Mouse (Mus musculus) MEL (cell line): ENCODE measurements around the gene Abi3. TPM values are rescaled to one million over a fixed set of nuclear protein-coding genes. Genes with fewer than 3 reads are reported as not detected.

Experiments used
- DNase-seq: peaks from one replicate; pipeline ENCODE4 v3.0.0; 2011; ENCODE audit warnings: low read depth, low spot score
- H3K27ac ChIP-seq: 2 replicates; pipeline ENCODE4 v1.5.1; 2012; ENCODE audit warnings: low read depth, mild to moderate bottlenecking, control low read depth, low read length, moderate library complexity; ENCODE audit not compliant: control insufficient read depth
- H3K27me3 ChIP-seq, 2 experiments: fragments of 150-350 bp in 1 of 2; sonication (generic) in 1 of 2; 2 replicates each; pipeline ENCODE4 v1.6.1; 2012; ENCODE audit warnings: low read length in 2 of 2, mild to moderate bottlenecking in 2 of 2, improper control_type of control experiment in 1 of 2, moderate library complexity in 1 of 2; ENCODE audit not compliant: insufficient read depth in 2 of 2, control insufficient read depth in 1 of 2
- H3K36me3 ChIP-seq, 2 experiments: 2 replicates each; pipeline ENCODE4 v1.6.1; 2012 to 2014; ENCODE audit warnings: low read length in 2 of 2, improper control_type of control experiment in 1 of 2, inconsistent platforms in 1 of 2, mild to moderate bottlenecking in 1 of 2; ENCODE audit not compliant: insufficient read depth in 2 of 2, control insufficient read depth in 1 of 2
- H3K4me1 ChIP-seq, 2 experiments: fragments of 150-350 bp in 1 of 2; sonication (generic) in 1 of 2; 2 replicates each; pipeline ENCODE4 v1.6.1; 2012; ENCODE audit warnings: low read length in 2 of 2, improper control_type of control experiment in 1 of 2, mild to moderate bottlenecking in 1 of 2; ENCODE audit not compliant: insufficient read depth in 2 of 2, control insufficient read depth in 1 of 2
- H3K4me3 ChIP-seq, 2 experiments: fragments of 150-350 bp in 1 of 2; sonication (generic) in 1 of 2; 2 replicates each; pipeline ENCODE4 v1.5.1; 2012; ENCODE audit warnings: low read depth in 2 of 2, low read length in 2 of 2, mild to moderate bottlenecking in 2 of 2, moderate library complexity in 2 of 2, control low read depth in 1 of 2, improper control_type of control experiment in 1 of 2; ENCODE audit not compliant: control insufficient read depth in 1 of 2, insufficient read depth in 1 of 2
- H3K79me2 ChIP-seq: 2 replicates; pipeline ENCODE4 v1.6.1; 2012; ENCODE audit warnings: mild to moderate bottlenecking, low read length, moderate library complexity; ENCODE audit not compliant: control insufficient read depth, poor library complexity, insufficient read depth
- H3K9ac ChIP-seq: 2 replicates; pipeline ENCODE4 v1.6.1; 2012; ENCODE audit warnings: low read depth, mild to moderate bottlenecking, control low read depth, low read length, moderate library complexity; ENCODE audit not compliant: control insufficient read depth, poor library complexity, severe bottlenecking
- H3K9me3 ChIP-seq: fragments of 150-350 bp; sonication (generic); replicated peaks from 2 replicates; pipeline ENCODE4 v1.6.1; 2012; ENCODE audit warnings: mild to moderate bottlenecking, low read length, improper control_type of control experiment, moderate library complexity; ENCODE audit not compliant: insufficient read depth
- CHD2 ChIP-seq: IDR thresholded peaks from 2 replicates; pipeline ENCODE4 v1.6.1; 2011; ENCODE audit warnings: low read length, improper control_type of control experiment
- CTCF ChIP-seq, 3 experiments: IDR thresholded peaks in 2 of 3; conservative IDR thresholded peaks in 1 of 3; 2 replicates each; pipeline ENCODE4 v1.5.1; 2011 to 2012; ENCODE audit warnings: low read length in 3 of 3, low read depth in 2 of 3, mild to moderate bottlenecking in 2 of 3, improper control_type of control experiment in 1 of 3, inconsistent platforms in 1 of 3, mixed read lengths in 1 of 3, moderate library complexity in 1 of 3; ENCODE audit not compliant: control insufficient read depth in 1 of 3, insufficient read depth in 1 of 3, poor library complexity in 1 of 3, severe bottlenecking in 1 of 3
- ELF1 ChIP-seq: IDR thresholded peaks from 2 replicates; pipeline ENCODE4 v1.6.1; 2014; ENCODE audit warnings: low read depth, mild to moderate bottlenecking, inconsistent platforms, low read length, improper control_type of control experiment, moderate library complexity
- GABPA ChIP-seq: IDR thresholded peaks from 2 replicates; pipeline ENCODE4 v1.6.1; 2012; ENCODE audit warnings: low read depth, mild to moderate bottlenecking, inconsistent platforms, low read length, improper control_type of control experiment, moderate library complexity
- GATA1 ChIP-seq: IDR thresholded peaks from 2 replicates; pipeline ENCODE4 v1.6.1; 2011; ENCODE audit warnings: low read depth, low read length, improper control_type of control experiment
- HCFC1 ChIP-seq: IDR thresholded peaks from 2 replicates; pipeline ENCODE4 v1.6.1; 2012; ENCODE audit warnings: low read depth, mild to moderate bottlenecking, inconsistent platforms, low read length, improper control_type of control experiment, moderate library complexity
- MAX ChIP-seq: IDR thresholded peaks from 2 replicates; pipeline ENCODE4 v1.6.1; 2011; ENCODE audit warnings: low read length, improper control_type of control experiment
- MAZ ChIP-seq: IDR thresholded peaks from 2 replicates; pipeline ENCODE4 v1.6.1; 2012; ENCODE audit warnings: low read depth, mild to moderate bottlenecking, inconsistent platforms, low read length, improper control_type of control experiment
- MXI1 ChIP-seq: IDR thresholded peaks from 2 replicates; pipeline ENCODE4 v1.6.1; 2011; ENCODE audit warnings: mild to moderate bottlenecking, low read depth, low read length, improper control_type of control experiment
- MYB ChIP-seq: IDR thresholded peaks from 2 replicates; pipeline ENCODE4 v1.6.1; 2011; ENCODE audit warnings: mild to moderate bottlenecking, low read depth, low read length, improper control_type of control experiment
- MYC ChIP-seq: IDR thresholded peaks from 2 replicates; pipeline ENCODE4 v1.6.1; 2011; ENCODE audit warnings: low read depth, mild to moderate bottlenecking, low read length, improper control_type of control experiment, moderate library complexity
- RAD21 ChIP-seq: IDR thresholded peaks from 2 replicates; pipeline ENCODE4 v1.6.1; 2011; ENCODE audit warnings: mild to moderate bottlenecking, low read depth, low read length, improper control_type of control experiment
- SIN3A ChIP-seq: IDR thresholded peaks from 2 replicates; pipeline ENCODE4 v1.6.1; 2012; ENCODE audit warnings: low read length, improper control_type of control experiment, inconsistent platforms
- SMC3 ChIP-seq: IDR thresholded peaks from 2 replicates; pipeline ENCODE4 v1.6.1; 2011; ENCODE audit warnings: low read depth, low read length, improper control_type of control experiment
- TBP ChIP-seq: IDR thresholded peaks from 2 replicates; pipeline ENCODE4 v1.8.0; 2011; ENCODE audit warnings: low read depth, low read length, improper control_type of control experiment
- ZC3H11A ChIP-seq: IDR thresholded peaks from 2 replicates; pipeline ENCODE4 v1.6.1; 2012; ENCODE audit warnings: low read depth, mild to moderate bottlenecking, inconsistent platforms, low read length, improper control_type of control experiment
- ZKSCAN1 ChIP-seq: IDR thresholded peaks from 2 replicates; pipeline ENCODE4 v1.6.1; 2012; ENCODE audit warnings: low read depth, mild to moderate bottlenecking, inconsistent platforms, low read length, improper control_type of control experiment, moderate library complexity
- ZMIZ1 ChIP-seq: IDR thresholded peaks from 2 replicates; pipeline ENCODE4 v1.6.1; 2012; ENCODE audit warnings: low read depth, mild to moderate bottlenecking, inconsistent platforms, low read length, improper control_type of control experiment, moderate library complexity
- ZNF384 ChIP-seq: IDR thresholded peaks from 2 replicates; pipeline ENCODE4 v1.6.1; 2012; ENCODE audit warnings: low read depth, mild to moderate bottlenecking, inconsistent platforms, low read length, improper control_type of control experiment
- polyA plus RNA-seq, 2 experiments: library from polyadenylated mRNA; stranded (reverse) in 1 of 2; unstranded in 1 of 2; fragments of >175 nt in 1 of 2; fragments of >200 nt in 1 of 2; gene quantifications; 2 replicates each; pipeline versions ENCODE4 v1.2.1 to v1.2.4; 2012; ENCODE audit warnings: low replicate concordance in 2 of 2, low read depth in 1 of 2; ENCODE audit not compliant: insufficient read length in 2 of 2, insufficient read depth in 1 of 2, missing spikeins in 1 of 2
- total RNA-seq: library from RNA; depleted of rRNA; stranded (reverse); fragments of 300-350 nt; gene quantifications from 2 replicates; pipeline ENCODE4 v1.2.3, GENCODE M21; 2012

The Abi3 gene
- total and polyA plus RNA-seq, 3 experiments: 3.3 to 15.4 TPM; not detected in 1

GRCm38 (mm10) chr11:95857306-95857705, 15.0 kb upstream of the Abi3 start:
- Histone ChIP-seq H3K9me3 (no peaks in the 10 kb centered on the region), H3K36me3 (peaks cover 2 to 30% of the 10 kb centered on the region in 2 experiments), H3K79me2 (peaks cover 8% of the 10 kb centered on the region), H3K4me1 (peaks cover 8 to 22% of the 10 kb centered on the region in 2 experiments), H3K27ac (no peak overlapping the region), H3K9ac (no peak overlapping the region; the same call in 1 of the 2 replicates), H3K27me3 (no peaks in the 10 kb centered on the region), H3K4me3 (no peak overlapping the region)
- TF ChIP-seq SIN3A: no peak
- peak; percentile 83 for TF ChIP-seq HCFC1
- peak; percentile 51 for DNase-seq

GRCm38 (mm10) chr11:95853684-95854083, 11.4 kb upstream of the Abi3 start:
- 0 out of 4 replicates have a peak, but pooled peaks cover 0 to 2% of the 10 kb centered on the region in 2 experiments for H3K27me3 ChIP-seq
- DNase-seq: peak; percentile 69
- peaks cover 4 to 6% of the 10 kb centered on the region in 2 experiments for H3K4me1 ChIP-seq
- no peak overlapping the region for H3K9ac ChIP-seq
- no peaks in the 10 kb centered on the region; the same call in 1 of the 2 replicates for H3K79me2 ChIP-seq
- no peak overlapping the region for H3K27ac ChIP-seq
- H3K4me3 ChIP-seq: no peak overlapping the region
- H3K36me3 ChIP-seq: peaks cover 0 to 7% of the 10 kb centered on the region in 2 experiments; a peak in 2 of 4 replicates
- H3K9me3 ChIP-seq: no peaks in the 10 kb centered on the region
- TF ChIP-seq MAX (peak; percentile 20; the same call in 1 of the 2 replicates), ZMIZ1 (no peak), ELF1 (0 out of 2 replicates have a peak, but pooled peaks have one; percentile 16), GATA1 (peak; percentile 78), MYB (no peak), CTCF (IDR thresholded peaks at IDR 0.05 in 2 of 3, conservative IDR thresholded peaks at IDR 0.05 in 1 of 3; ENCODE audit: control insufficient read depth in 1 of 3, insufficient read depth in 1 of 3, low read depth in 2 of 3, low read length in 3 of 3, poor library complexity in 1 of 3, severe bottlenecking in 1 of 3) (peak; percentile 87 to 92 (median 89)), MYC (peak; percentile 67), RAD21 (peak; percentile 62), GABPA (no peak), MXI1 (peak; percentile 24; the same call in 1 of the 2 replicates), CHD2 (no peak), MAZ (no peak), SMC3 (peak; percentile 96), TBP (no peak), ZKSCAN1 (no peak), ZNF384 (peak; percentile 65), ZC3H11A (peak; percentile 83)
